Mouse (Mus musculus): ENCODE measurements at regions not wholly inside any gene's neighbourhood (a gene's known extent, or its start where the extent isn't known, plus 50 kb on each side); places are given as distances from the start of the nearest gene placed in this dataset.

- TF ChIP-seq CTCF (conservative IDR thresholded peaks at IDR 0.05; ENCODE audit: low read length) (no peak), POU5F1 (IDR thresholded peaks at IDR 0.05; ENCODE audit: borderline replicate concordance, low read length) (no peak)
Observed at GRCm38 (mm10) chr11:43346489-43346888, 79.6 kb downstream of the Pttg1 start.
